Mouse (Mus musculus): ENCODE measurements at regions not wholly inside any gene's neighbourhood (a gene's known extent, or its start where the extent isn't known, plus 50 kb on each side); places are given as distances from the start of the nearest gene placed in this dataset.

DNA sequence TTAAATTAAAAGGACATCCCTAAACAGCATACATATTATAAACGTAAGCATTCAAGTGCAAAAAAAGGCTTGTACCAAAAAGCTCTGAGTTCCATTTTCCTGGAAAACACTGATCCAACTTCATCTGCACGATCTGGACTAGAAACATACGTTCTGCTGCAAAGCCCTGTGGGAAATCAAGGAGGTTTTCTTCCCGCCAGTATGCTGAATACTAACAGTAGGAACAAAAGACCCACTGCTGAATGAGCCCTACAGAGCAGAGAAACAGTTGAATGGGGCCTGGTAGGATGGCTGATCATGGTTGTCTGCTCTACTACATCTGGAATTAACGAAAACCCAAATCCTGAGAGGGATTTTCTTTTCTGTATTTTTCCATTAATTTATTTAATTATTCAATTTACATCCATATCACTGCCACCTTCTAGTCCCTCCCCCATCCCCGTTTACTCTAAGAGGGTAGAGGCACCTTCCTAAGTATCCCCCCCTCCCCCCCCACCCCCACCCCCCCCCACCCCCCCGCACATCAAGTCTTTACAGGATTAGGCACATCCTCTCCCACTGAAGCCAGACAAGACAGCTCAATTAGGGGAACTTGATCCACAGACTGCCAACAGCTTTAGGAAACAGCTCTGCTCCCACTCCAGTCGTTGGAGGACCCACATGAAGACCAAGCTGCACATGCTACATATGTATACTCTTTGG lies 439.5 kb downstream of the Rapgef2 start:
- Histone ChIP-seq H3K9ac (replicated peaks; ENCODE audit: low read depth, low read length) (no peak overlapping the region), H3K4me3 (ENCODE audit: low read depth, low read length) (no peak overlapping the region), H3K9me3 (replicated peaks; ENCODE audit: control insufficient read depth, low read length) (no peaks in the 10 kb centered on the region), H3K36me3 (replicated peaks; ENCODE audit: control insufficient read depth, insufficient read depth, low read length) (no peaks in the 10 kb centered on the region), H3K27ac (ENCODE audit: low read depth) (no peak overlapping the region), H3K4me2 (ENCODE audit: low read depth, low read length) (no peak overlapping the region), H3K4me1 (ENCODE audit: control insufficient read depth, insufficient read depth) (no peaks in the 10 kb centered on the region), H3K27me3 (ENCODE audit: control insufficient read depth, insufficient read depth, low read length) (no peaks in the 10 kb centered on the region)
- 61% methylated on average over 8 of the region's 8 CpGs for WGBS
- DNase-seq (ENCODE audit: low spot score), result no peak
- ATAC-seq (ENCODE audit: insufficient read depth, low read depth), result no peak
- TF ChIP-seq EP300 (IDR thresholded peaks at IDR 0.05; ENCODE audit: low read depth), result no peak
- no peak for TF ChIP-seq CTCF (IDR thresholded peaks at IDR 0.05; ENCODE audit: low read depth)

DNA sequence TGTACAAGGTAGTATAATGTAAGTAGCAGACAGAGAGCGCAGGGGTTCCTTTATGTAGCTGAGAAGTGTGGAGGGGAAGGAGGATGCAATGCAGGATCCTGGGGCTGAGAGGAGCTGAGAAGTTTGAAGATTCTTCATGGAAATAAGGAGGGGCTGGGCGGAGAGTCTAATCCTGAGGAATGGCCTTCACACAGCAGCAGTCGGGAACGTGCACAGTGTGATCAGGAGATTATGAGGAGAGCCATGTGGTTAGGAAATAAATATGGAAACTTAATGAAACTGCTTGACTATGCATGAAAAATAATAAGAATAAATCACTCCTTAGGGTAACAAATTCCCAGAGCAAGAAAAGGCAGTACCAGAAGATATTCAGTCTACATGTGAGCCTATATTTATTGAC lies 445.1 kb downstream of the Rapgef2 start:
- Histone ChIP-seq H3K4me3 (ENCODE audit: low read depth, low read length) (no peak overlapping the region), H3K27me3 (ENCODE audit: control insufficient read depth, insufficient read depth, low read length) (no peaks in the 10 kb centered on the region), H3K9me3 (replicated peaks; ENCODE audit: control insufficient read depth, low read length) (no peaks in the 10 kb centered on the region), H3K4me2 (ENCODE audit: low read depth, low read length) (no peak overlapping the region), H3K4me1 (ENCODE audit: control insufficient read depth, insufficient read depth) (no peaks in the 10 kb centered on the region), H3K36me3 (replicated peaks; ENCODE audit: control insufficient read depth, insufficient read depth, low read length) (no peaks in the 10 kb centered on the region), H3K27ac (ENCODE audit: low read depth) (no peak overlapping the region), H3K9ac (replicated peaks; ENCODE audit: low read depth, low read length) (no peak overlapping the region)
- 72% methylated on average over 4 of the region's 4 CpGs for WGBS
- TF ChIP-seq CTCF (IDR thresholded peaks at IDR 0.05; ENCODE audit: low read depth), result no peak
- TF ChIP-seq EP300 (IDR thresholded peaks at IDR 0.05; ENCODE audit: low read depth), result no peak
- DNase-seq (ENCODE audit: low spot score) (no peak), ATAC-seq (ENCODE audit: insufficient read depth, low read depth) (no peak)

DNA sequence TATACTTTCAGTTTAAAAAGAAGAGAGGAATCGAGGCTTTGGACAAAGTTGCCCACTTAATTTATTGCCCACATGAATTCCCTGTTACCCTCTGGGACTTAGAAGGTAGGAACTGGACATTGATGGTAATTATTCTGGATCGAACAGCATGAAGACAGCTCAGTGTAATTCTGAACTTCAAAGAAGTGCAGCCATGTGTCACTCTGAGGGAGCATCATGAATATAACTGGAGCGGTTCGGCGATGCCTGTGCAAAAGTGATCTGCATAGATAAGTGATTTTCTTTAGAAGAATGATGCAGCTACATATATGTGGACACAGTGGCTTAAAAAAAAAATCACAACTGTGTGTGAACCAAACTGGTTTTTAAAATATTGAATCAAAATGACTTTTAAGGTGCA lies 449.5 kb downstream of the Rapgef2 start:
- Histone ChIP-seq H3K27me3 (ENCODE audit: control insufficient read depth, insufficient read depth, low read length) (no peaks in the 10 kb centered on the region), H3K4me2 (ENCODE audit: low read depth, low read length) (no peak overlapping the region), H3K4me1 (ENCODE audit: control insufficient read depth, insufficient read depth) (no peaks in the 10 kb centered on the region), H3K9me3 (replicated peaks; ENCODE audit: control insufficient read depth, low read length) (no peaks in the 10 kb centered on the region), H3K9ac (replicated peaks; ENCODE audit: low read depth, low read length) (no peak overlapping the region), H3K4me3 (ENCODE audit: low read depth, low read length) (no peak overlapping the region), H3K36me3 (replicated peaks; ENCODE audit: control insufficient read depth, insufficient read depth, low read length) (no peaks in the 10 kb centered on the region), H3K27ac (ENCODE audit: low read depth) (no peak overlapping the region)
- TF ChIP-seq EP300 (IDR thresholded peaks at IDR 0.05; ENCODE audit: low read depth) (no peak), CTCF (IDR thresholded peaks at IDR 0.05; ENCODE audit: low read depth) (no peak)
- no peak for DNase-seq (ENCODE audit: low spot score)
- ATAC-seq (ENCODE audit: insufficient read depth, low read depth), result no peak
- 74% methylated on average over 5 of the region's 5 CpGs for WGBS

DNA sequence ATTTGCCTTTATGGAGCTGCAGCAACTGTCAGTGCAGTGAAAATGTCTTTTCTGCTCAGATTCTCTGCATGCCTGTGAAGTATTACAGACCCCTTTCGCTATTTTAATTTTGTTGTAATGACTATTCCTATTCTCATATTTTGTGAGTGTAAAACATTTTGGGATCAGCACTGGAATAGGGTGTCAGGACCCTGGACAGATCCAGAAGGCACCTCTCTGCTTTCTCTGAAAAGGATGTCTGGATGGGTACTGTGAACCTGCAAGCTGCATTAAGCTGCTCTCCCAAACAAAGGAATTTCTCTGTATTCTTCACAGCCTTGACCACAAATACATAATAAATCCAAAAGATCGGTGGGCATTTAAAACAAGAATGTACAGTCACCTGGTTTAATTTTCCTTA lies 460.8 kb downstream of the Rapgef2 start:
- Histone ChIP-seq H3K9me3 (replicated peaks; ENCODE audit: control insufficient read depth, low read length) (no peaks in the 10 kb centered on the region), H3K4me1 (ENCODE audit: control insufficient read depth, insufficient read depth) (no peaks in the 10 kb centered on the region), H3K27me3 (ENCODE audit: control insufficient read depth, insufficient read depth, low read length) (no peaks in the 10 kb centered on the region), H3K4me3 (ENCODE audit: low read depth, low read length) (no peak overlapping the region), H3K9ac (replicated peaks; ENCODE audit: low read depth, low read length) (no peak overlapping the region), H3K27ac (ENCODE audit: low read depth) (no peak overlapping the region), H3K36me3 (replicated peaks; ENCODE audit: control insufficient read depth, insufficient read depth, low read length) (no peaks in the 10 kb centered on the region), H3K4me2 (ENCODE audit: low read depth, low read length) (no peak overlapping the region)
- DNase-seq (ENCODE audit: low spot score) (no peak), ATAC-seq (ENCODE audit: insufficient read depth, low read depth) (no peak)
- TF ChIP-seq EP300 (IDR thresholded peaks at IDR 0.05; ENCODE audit: low read depth) (no peak), CTCF (IDR thresholded peaks at IDR 0.05; ENCODE audit: low read depth) (no peak)
- 51% methylated on average over 2 of the region's 2 CpGs for WGBS

DNA sequence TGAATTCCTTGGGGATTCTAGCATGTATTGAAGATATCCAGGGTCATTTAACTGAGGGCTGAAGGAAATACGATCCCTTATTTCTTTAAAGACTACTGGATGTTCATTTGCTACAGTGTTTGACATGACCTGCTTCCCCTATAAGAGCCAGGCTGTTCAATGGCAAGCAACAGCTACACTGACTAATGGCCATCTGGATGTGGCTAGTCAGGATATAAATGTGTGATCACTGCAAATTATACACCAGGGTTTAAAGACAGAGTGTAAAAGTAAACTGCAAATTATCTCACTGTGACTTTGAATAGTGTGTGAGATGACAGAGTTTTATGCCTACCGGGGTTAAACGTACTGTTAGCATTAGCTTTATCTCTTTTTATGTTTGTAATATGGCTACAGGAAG lies 473.9 kb downstream of the Rapgef2 start:
- no peak for ATAC-seq (ENCODE audit: insufficient read depth, low read depth)

More for the DNA sequence above, 473.9 kb downstream of the Rapgef2 start:
- Histone ChIP-seq H3K9me3 (replicated peaks; ENCODE audit: control insufficient read depth, low read length) (no peaks in the 10 kb centered on the region), H3K4me2 (ENCODE audit: low read depth, low read length) (no peak overlapping the region), H3K27ac (ENCODE audit: low read depth) (no peak overlapping the region), H3K36me3 (replicated peaks; ENCODE audit: control insufficient read depth, insufficient read depth, low read length) (no peaks in the 10 kb centered on the region), H3K9ac (replicated peaks; ENCODE audit: low read depth, low read length) (no peak overlapping the region), H3K4me3 (ENCODE audit: low read depth, low read length) (no peak overlapping the region), H3K27me3 (ENCODE audit: control insufficient read depth, insufficient read depth, low read length) (no peaks in the 10 kb centered on the region), H3K4me1 (ENCODE audit: control insufficient read depth, insufficient read depth) (no peaks in the 10 kb centered on the region)
- WGBS, result 76% methylated on average over 3 of the region's 3 CpGs
- DNase-seq (ENCODE audit: low spot score), result no peak
- TF ChIP-seq CTCF (IDR thresholded peaks at IDR 0.05; ENCODE audit: low read depth) (no peak), EP300 (IDR thresholded peaks at IDR 0.05; ENCODE audit: low read depth) (no peak)
